Mouse (Mus musculus) fibroblast of lung, adult 2 months (primary cell): Measurements from ENCODE around the gene Coro2a.
"Not testable (repeated sequence)": the region's sequence is repeated elsewhere in the genome, so short reads cannot be mapped to it uniquely, and the experiment has no call there.

Source experiments
- DNase-seq: peaks from one replicate; pipeline ENCODE4 v3.0.0-alpha.2; 2011; ENCODE audit warnings: low read depth

The Coro2a gene

DNA sequence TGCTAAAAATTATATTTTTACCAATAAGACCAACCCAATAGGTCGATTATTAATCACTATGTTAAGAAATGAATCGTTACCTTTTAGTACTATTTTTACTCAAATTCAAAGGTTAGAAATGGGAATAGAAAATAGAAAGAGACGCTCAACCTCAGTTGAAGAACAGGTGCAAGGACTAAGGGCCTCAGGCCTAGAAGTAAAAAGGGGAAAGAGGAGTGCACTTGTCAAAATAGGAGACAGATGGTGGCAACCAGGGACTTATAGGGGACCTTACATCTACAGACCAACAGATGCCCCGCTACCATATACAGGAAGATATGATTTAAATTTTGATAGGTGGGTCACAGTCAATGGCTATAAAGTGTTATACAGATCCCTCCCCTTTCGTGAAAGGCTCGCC lies 17.9 kb downstream of the Coro2a start:
- DNase-seq, result not testable (repeated sequence)

DNA sequence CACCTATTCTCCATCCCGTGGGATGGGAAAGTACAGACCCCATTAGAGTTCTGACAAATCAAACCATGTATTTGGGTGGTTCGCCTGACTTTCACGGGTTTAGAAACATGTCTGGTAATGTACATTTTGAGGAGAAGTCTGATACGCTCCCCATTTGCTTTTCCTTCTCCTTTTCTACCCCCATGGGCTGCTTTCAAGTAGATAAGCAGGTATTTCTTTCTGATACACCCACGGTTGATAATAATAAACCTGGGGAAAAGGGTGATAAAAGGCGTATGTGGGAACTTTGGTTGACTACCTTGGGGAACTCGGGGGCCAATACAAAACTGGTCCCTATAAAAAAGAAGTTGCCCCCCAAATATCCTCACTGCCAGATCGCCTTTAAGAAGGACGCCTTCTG lies 20.0 kb downstream of the Coro2a start:
- DNase-seq, result not testable (repeated sequence)

GRCm38 (mm10) chr4:46581577-46581976 lies 20.4 kb downstream of the Coro2a start:
- not testable (repeated sequence) for DNase-seq

GRCm38 (mm10) chr4:46580799-46581243 lies 21.2 kb downstream of the Coro2a start:
- not testable (repeated sequence) for DNase-seq

DNA sequence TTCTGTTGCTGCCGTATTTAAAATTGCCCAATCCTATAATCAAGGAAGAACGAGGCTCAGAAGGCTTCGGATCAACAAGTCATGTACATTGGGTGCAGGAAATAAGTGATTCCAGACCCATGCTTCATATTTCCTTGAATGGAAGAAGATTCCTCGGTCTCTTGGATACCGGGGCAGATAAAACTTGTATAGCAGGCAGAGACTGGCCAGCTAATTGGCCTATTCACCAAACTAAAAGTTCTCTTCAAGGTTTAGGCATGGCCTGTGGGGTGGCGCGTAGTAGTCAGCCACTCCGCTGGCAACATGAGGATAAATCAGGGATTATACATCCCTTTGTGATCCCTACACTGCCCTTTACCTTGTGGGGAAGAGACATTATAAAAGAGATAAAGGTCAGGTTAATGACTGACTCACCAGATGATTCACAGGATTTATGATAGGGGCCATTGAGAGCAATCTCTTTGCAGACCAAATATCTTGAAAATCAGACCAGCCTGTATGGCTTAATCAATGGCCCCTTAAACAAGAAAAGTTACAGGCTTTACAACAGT lies 23.1 kb downstream of the Coro2a start:
- not testable (repeated sequence) for DNase-seq

GRCm38 (mm10) chr4:46578228-46578627 lies 23.8 kb downstream of the Coro2a start:
- DNase-seq, result no peak

DNA sequence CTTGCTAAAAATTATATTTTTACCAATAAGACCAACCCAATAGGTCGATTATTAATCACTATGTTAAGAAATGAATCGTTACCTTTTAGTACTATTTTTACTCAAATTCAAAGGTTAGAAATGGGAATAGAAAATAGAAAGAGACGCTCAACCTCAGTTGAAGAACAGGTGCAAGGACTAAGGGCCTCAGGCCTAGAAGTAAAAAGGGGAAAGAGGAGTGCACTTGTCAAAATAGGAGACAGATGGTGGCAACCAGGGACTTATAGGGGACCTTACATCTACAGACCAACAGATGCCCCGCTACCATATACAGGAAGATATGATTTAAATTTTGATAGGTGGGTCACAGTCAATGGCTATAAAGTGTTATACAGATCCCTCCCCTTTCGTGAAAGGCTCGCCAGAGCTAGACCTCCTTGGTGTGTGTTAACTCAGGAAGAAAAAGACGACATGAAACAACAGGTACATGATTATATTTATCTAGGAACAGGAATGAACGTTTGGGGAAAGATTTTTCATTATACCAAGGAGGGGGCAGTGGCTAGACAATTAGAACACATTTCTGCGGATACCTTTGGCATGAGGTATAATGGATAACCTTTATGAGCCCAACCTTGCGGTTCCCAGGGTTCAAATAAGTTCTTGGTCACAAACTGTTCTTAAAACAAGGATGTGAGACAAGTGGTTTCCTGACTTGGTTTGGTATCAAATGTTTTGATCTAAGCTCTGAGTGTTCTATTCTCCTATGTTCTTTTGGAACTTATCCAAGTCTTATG lies 26.3 kb downstream of the Coro2a start:
- not testable (repeated sequence) for DNase-seq

GRCm38 (mm10) chr4:46574841-46575240 lies 27.2 kb downstream of the Coro2a start:
- DNase-seq, result no peak

- no peak for DNase-seq
These were observed 27.8 kb downstream of the Coro2a start for GRCm38 (mm10) chr4:46574024-46574753.

- no peak for DNase-seq
These were observed 29.4 kb downstream of the Coro2a start for GRCm38 (mm10) chr4:46572616-46573015.

GRCm38 (mm10) chr4:46571744-46572143 lies 30.3 kb downstream of the Coro2a start:
- no peak for DNase-seq

DNA sequence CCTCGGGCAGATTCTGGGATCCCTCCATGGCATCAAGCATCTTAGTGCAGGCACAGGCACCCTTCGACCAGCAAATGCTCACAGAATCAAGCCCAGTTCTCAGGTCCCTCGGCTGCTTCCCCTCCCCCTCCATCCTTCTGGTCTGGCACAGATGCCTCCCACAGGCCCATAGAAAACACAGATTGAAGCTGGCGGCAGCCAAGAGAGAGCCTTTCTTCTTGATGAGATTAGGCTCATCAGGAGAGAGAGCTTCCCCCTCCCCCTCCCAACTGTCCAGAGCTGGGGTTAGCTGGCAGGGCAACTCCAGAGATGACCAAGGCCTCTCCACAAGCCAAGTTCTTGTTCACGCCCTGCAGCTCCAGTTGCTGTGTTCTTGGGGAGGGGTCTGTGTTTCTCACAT lies 32.3 kb downstream of the Coro2a start:
- no peak for DNase-seq

DNA sequence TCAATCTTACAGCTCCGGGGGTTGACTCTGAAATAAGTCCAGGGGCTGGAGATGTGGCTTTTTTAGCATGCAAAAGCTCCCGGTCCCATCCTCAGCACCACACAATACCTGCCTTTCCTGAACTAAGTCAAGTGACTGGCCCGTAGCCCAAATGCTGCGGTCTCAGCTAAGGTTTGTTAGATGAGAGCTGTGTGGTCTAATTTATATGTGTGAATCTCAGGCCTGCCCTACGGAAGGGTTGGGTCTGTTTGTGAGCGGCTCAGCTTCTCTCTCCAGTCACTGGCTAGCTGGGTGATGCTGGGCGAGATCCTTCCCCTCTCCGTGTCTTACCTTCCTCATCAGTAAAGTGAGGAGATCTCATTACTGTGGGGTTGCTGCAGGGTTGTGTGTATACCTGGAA lies 33.8 kb downstream of the Coro2a start:
- DNase-seq, result no peak

- DNase-seq, result no peak
These were observed 34.9 kb downstream of the Coro2a start for GRCm38 (mm10) chr4:46566931-46567671.

GRCm38 (mm10) chr4:46565393-46565955 lies 36.5 kb downstream of the Coro2a start:
- DNase-seq, result no peak

- DNase-seq, result no peak
These were observed 37.8 kb downstream of the Coro2a start for GRCm38 (mm10) chr4:46564247-46564646.

DNA sequence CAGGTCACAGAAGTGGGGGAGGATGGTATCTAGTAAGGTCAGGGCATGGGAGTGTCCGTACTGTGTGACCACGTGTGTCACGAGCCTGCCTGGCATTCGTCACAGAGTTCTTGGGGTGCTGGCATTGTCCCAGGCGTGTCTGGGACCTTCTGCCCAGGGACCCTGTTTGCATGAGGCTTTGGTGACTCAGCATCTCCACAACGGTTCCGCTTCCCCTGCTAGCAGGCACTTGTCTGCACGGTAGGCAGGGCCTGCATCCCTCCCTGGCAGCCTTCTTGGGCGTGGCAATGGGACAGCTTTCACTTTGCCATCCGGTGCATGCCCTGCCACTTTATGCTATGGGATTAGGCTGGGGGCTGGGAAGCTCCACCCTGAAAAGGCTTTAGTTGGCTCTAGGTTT lies 38.2 kb downstream of the Coro2a start:
- no peak for DNase-seq

DNA sequence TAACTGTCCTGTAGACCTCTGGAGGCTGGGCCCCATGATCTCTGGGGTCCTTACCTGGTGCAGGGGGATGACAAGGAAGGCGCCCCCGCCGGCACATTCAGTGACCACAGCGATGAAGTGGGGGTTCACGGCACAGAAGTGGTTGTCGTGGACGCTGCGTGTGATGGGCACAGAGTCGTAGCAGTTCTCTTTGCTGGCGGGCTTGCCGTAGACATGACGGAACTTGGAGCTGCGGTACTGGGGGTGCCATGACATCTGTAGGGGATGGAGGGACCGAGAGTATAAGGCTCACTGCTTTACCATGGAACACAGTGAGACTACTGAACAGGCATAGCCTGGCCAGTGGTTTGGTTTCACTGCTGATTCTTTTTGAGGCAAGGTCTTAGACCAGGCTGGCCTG lies 39.2 kb downstream of the Coro2a start:
- DNase-seq, result no peak

DNA sequence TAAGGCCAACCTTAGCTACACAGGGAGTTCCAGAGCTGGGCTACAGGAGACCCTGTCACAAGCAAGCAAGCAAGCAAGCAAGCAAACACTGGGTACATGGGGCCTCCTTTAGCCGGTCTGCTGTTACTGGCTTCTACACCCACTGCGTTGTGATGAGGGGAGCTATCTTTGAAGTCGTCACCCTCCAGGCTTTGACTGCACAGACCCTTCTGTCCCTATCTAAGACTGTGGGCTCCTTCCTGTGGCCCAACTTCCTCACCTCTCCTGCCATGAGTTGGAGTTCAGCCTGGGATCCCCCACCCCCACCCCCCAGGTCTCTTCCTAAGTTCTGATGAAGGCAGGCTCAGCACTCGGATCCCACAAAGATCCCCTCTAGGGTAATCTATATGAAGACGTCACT lies 40.0 kb downstream of the Coro2a start:
- DNase-seq, result no peak

DNA sequence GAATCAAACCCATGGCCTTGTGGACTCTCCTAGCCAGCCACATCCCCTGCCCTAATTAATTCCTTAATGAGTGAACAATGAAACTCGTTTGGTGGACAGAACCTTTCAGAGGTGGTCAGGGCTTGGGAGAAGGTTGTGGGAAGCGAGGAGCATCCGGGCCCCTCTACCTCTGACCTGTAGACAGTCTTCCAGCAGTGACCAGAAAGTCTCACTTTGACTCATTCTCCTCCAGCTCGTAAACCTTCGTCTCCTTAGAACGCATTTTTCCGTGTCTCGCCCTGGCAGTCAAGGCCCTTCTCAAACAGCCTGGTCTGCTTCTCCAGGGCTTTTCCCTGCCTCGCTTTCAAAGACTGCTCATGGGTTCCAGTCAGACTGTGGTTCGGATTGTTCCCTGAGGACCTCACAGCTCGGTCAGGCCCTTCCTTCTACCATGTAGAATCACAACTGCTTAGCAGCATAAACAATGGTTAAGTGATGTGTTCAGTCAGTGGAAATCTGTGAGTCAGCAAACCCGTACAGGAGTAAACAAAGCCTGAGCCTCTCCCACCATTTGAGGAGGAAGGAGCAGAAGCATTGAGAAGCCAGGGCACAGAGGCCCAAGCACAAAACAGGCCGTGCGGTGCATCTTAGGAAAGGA lies 41.8 kb downstream of the Coro2a start:
- DNase-seq, result no peak
